Mouse (Mus musculus): ENCODE data around the gene Tmem132c.

The Tmem132c gene

DNA sequence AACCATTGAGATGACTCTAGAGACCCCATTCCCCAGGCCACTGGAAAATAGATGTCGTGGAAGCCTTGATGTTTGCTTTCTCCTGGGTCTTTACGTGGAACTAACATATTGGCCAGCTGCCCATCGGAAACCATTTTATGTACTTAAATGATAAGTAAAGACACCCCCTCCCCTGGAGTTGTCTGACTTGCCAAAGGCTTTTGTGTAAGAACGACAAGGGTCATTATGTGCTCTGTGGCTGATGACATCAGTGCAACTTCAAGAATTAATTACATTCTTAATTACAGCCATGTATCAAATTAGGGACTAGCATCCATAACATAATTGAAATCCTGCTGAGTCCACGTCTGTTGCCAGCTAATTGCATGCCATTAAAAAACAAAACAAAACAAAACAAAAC lies 45.3 kb downstream of the Tmem132c start:
- DNase-seq: no peak

DNA sequence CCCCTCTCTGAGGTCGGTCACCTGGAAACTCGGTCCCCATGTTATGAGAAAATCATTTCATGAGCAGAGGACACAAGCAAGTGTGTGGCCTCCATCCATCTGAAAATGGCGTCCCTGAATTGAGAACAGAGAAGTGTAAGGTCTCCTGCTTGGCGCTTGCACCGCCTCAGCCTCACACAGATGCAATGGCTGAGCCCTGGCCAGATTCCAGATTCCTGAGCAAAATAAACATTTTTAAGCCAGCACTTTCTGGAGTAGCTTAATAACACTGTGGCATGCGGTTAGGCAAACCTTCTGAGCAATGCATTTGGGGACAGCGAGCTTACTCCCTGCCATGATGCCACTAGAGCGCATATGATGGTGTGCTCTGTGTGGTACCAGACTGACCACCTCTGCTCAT lies 48.1 kb downstream of the Tmem132c start:
- DNase-seq: no peak

DNA sequence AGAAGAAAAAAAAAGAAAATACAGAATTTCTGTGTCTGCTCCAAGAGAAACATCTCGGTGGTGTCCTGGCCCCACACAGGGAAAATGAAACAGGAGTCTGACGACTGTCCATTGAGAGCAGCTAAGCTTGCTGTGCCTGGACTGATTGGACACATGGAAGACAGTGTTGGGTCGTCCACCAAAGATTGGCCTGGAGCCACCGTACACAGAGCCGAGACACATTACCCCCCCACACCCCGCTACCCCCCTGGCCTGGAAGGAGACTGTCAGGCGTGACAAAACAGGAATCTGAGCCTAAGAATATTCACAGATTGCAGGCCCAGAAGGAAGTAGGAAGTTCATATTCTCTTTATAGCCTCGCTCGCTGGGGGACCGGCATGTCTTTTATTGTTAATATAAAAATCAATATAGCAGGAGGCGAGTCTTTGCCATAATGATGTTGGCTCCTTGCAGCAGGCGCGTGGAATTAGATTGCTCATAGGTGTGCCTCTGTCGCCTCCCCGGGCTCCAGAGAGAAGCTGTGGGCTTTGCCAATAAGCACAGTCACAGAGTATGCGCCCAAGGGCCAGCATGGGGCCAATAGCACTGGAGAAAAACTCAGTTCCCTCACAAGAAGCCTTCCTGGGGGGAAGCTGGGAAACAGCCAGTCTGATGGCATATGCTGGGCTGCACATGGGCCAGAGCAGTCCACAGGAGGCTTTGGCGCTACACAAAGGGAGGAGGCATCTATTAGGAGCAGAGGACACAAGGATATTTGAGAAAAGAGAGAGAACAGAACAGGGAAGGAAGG lies 49.0 kb downstream of the Tmem132c start:
- no peak for DNase-seq

DNA sequence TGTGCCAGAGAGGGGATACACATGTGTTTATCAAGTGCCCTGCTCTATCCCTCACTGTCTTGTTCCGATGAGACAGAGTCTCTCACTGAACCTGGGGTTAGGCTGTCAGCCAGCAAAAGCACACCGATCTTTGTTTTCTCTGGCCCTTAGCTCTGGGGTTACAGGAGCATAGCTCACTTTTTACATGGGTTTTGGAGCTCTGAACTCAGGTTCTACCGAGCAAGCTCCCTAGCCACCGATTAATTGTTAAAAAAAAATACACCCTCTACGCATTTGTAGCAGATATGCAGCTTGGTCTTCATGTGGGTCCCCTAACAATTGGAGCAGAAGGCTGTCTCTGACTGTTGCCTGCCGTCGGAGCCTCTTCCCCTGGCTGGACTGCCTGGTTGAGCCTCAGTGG lies 50.0 kb downstream of the Tmem132c start:
- DNase-seq: no peak

DNA sequence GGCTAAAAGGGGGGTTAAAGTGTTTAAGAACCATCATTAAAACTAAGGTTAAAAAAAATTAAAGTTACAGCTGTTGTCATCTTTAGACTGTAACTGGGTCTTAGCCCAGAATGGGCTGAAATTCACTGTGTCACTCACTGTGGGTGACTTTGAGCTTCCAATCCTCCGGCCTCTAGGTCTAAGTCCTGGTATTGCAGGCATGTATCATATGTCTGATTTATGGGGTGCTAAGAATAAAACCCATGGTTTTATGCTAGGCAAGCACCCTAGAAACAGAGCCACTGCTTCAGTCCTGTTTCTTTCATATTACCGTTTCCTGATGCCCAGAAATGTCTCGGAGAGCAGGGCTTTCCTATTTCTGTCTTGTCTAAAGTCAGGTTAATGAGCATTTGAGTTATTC lies 52.1 kb downstream of the Tmem132c start:
- no peak for DNase-seq

DNA sequence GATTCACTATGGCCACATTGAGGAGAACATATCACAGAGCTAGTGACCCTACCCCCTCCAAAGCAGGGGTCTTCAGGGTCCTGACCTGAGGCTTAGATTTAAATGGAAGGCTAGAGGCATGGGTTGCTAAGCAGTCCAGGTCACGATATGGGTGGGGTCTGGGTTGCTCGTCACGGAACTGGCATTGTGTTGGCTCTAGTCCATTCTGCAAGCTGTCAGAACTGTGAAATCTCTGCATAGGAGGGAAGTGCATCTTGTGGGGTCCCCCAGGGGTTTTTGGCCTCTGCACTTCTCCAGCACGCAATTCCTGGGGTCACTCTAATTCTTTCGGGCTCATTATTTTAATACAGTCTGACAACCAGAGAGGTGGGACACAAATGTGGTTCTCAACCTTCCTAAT lies 55.9 kb downstream of the Tmem132c start:
- DNase-seq: no peak

DNA sequence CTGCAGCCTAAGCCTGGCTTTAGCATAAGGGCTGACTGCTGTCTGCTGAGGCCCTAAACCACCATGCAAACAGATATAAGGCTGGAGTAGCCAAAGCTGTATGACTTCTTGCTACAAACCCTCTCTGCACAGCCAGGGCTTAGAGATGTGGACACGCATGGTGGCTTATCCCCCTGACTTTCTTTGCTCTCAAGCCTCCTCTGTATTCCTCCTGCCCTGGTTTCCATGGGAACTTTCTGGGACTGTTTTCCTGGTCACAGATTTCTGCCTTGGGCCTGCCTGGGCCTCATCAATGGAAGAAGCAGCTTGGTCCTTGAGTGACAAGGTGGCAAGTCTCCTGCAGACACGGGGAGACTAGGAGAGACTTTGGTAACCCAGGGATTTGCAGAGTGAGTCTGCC lies 56.5 kb downstream of the Tmem132c start:
- no peak for DNase-seq

DNA sequence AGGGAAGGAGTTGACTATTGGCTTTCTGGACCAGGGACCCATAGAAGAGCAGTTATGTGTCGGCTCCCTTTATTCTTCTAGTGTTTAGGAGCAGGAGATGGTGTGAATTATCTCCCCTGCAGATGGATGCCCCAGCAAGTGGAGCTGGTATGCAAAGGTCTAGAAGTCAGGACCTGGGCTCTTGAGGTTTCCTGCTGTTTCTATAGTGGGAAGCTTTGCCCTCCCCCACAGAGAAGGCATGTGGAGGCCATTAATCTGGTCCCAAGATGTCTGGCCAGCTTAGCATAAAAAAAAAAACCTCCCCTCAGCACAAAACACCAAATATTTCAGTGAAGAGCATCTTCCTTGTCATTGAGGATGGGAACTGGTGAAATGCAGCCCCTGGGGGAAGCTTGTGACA lies 57.4 kb downstream of the Tmem132c start:
- no peak for DNase-seq

DNA sequence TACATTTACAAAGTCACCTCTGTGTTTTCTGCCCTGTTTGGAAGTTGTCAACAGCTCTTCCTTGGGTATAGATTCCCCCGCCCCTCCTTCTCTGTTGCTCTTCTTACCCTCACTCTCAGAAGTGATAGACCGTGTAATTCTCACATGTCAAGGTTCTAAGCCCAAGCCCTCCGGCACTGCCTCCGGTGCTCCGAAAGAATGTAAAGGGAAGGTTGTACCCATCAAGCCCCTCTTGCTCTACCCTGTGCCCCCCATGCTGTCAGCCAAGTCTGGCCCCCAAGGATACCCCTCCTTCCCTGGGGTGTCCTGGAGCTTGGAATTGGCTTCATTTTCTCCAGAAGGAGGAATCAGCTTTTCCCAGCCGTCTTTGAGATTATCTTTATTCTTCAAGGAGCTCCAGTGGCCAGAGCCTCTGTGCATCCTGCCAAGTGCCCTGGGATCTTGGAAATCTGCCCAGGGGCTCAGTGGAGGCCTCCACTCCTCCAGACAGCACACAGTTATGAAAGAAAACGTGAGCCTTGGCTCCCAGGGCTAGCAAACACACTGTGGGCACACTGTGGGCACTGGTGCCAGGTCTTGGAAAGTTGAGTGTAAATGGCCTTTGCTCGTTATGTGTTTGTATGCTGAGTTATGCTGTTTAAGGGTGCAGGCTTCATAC lies 59.1 kb downstream of the Tmem132c start:
- DNase-seq: no peak

DNA sequence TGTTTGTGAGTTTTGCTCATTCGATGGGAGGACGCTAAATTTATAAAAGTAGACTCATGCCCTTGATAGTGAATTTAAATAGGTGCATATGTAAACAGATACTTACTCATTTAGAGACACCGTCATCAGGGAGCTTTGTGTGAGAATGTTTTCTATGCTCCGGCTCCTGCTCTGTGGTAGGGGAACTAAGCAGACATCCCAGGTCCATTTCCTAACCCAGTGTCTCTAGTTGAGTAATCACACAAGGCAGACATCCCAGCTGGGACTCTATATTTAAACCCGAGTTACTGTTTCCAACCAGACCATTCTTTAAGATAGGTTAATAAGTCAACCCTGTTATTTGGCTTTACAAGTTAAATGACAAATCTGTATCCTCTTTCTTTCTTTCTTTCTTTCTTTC lies 63.7 kb downstream of the Tmem132c start:
- DNase-seq: no peak

DNA sequence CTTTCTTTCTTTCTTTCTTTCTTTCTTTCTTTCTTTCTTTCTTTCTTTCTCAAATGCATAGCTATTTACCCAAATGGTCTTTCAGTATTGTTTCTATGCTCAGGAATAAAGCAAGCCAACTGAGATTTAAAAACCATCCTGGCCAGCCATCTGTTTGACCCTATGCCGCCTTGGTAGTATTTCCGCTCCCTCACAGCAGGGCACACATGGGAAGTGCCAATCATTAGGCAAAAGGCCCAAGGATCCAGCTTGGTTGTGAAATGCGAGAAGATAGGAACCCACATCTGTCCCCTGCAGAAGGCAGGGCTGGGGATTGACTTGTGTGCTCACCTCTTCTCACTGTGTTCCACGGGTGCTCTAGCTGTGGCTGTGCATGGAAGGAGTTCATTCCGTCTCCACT lies 64.1 kb downstream of the Tmem132c start:
- no peak for DNase-seq

DNA sequence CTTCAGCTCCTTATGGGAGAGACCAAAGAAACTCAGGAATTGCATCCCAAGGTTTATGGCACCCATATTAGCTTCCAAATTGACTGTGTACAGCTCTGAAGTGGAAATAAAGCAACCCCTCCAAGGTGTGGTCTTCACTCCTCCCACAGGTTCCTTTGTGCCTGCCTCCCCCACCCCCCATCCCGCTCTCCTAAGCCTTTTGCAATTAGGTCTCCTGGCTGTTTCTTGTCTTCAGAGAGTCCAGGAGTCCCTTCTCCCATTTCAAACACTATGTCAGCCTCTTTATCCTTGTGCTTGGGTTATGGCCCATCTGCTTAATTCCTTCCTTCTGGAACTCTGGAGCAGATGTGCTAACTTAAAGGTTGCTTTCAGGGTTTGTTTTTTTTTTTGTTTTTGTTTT lies 65.1 kb downstream of the Tmem132c start:
- DNase-seq: no peak

DNA sequence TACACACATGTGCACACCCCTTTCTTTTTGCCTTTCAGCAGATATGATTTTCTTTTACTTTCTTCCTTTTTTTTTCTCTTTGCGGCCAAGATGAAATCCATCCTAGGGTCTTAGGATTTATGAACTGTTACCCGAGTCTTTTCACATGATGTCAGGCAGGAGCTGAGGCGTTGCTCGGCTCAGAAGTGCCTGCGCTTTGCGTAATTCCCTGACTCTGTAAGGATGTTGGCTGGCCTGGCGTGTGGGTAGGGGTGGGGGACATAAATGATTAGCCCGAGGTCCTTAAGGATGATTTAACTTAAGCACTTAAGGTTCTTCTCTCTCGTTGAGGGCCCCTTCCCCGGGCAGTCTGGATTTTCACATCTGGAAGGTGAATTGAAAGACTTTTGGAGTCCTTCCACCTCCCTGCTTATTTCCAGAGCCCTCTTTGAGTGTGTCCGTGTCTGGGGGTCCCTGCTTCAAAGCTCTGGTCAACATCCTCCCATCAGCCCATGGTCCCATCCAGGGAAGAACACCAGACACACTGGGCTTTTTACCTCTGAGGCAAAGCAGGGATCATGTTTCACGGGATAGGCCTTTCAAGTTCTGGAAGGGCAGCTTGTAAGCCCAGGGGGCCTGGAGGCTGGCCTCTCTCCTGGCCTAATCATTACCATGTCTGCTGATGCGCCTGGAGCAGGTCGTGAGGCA lies 68.9 kb downstream of the Tmem132c start:
- DNase-seq: no peak

DNA sequence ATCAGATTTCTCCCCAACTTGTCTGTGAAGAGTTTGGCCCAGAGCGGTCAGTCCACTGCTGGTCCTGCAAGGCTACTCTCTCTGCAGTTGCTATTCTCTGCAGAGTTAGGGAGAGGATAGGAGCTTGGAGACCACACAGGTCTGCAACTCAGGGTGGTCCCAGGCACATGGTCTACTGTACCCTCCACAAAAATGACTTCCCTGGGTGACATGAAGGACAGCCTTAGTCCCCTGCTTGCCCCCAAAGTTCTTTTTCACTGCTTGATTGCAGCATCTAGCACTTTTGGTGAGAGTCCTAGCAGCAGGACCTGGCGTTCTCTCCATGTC lies 69.4 kb downstream of the Tmem132c start:
- DNase-seq: no peak

DNA sequence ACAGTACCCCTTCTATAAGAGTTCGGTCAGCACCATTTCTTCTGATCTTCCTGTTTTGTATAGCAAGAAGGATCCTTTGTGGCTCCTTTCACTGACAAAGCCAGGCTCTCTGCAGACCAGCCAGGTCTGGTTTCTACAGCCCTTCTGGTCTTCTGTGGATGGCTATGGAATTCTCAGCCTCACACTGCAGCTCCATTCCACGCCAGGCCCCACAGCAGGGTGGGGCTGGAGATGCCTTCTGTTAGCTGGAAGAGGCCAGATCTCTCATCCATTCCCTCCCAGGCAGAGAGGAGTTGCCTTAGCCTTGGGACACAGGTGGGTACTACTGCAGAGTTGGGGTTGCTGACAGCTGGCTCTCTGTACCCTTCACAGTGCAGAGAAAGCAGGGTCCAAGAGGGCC lies 72.0 kb downstream of the Tmem132c start:
- no peak for DNase-seq

DNA sequence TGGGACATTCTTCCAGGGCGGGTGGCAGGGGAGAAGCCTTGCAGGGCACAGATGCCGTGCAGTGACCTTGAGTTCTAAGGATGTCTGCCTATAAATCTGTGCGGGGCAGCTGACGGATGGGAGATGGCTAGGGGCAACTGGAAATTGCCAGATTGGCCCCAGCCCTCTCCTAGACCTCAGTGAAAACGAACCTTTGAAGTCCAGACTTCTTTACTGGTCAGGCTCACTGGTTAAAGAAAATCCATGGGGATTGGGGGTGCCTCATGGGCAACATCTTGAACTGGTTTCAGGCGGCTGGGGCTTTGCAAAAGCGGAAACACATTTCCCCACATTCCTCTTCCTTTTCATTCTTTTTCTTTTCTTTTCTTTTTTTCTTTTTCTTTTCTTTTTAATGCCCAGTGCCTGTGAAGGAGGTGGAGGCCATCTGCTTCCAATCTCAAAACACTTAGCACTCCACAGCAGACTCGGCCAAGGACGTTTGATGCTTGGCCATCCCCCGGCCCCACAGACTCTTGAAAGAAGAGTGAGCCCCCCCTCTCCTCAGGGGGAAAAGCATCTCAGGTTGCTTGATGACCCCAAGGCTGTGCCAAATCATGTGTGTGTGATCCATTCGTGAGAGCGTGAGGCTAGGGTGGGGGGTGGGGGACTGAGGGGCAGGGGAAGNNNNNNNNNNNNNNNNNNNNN lies 77.6 kb downstream of the Tmem132c start:
- DNase-seq: no peak

DNA sequence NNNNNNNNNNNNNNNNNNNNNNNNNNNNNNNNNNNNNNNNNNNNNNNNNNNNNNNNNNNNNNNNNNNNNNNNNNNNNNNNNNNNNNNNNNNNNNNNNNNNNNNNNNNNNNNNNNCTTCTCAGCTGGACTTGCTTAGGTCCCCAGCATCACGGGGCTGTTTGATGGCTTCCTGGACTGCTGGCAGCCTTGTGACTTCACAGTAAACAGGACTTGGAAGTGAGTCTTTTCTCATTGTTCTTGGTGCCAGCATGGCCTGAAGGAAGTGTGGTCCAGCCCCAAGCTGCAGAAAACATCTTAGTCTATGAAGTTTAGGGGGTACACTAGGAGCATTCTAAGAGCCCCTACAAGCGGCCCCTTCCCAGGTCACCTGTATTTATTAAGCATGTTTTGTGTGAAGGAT lies 83.0 kb downstream of the Tmem132c start:
- DNase-seq: no peak

DNA sequence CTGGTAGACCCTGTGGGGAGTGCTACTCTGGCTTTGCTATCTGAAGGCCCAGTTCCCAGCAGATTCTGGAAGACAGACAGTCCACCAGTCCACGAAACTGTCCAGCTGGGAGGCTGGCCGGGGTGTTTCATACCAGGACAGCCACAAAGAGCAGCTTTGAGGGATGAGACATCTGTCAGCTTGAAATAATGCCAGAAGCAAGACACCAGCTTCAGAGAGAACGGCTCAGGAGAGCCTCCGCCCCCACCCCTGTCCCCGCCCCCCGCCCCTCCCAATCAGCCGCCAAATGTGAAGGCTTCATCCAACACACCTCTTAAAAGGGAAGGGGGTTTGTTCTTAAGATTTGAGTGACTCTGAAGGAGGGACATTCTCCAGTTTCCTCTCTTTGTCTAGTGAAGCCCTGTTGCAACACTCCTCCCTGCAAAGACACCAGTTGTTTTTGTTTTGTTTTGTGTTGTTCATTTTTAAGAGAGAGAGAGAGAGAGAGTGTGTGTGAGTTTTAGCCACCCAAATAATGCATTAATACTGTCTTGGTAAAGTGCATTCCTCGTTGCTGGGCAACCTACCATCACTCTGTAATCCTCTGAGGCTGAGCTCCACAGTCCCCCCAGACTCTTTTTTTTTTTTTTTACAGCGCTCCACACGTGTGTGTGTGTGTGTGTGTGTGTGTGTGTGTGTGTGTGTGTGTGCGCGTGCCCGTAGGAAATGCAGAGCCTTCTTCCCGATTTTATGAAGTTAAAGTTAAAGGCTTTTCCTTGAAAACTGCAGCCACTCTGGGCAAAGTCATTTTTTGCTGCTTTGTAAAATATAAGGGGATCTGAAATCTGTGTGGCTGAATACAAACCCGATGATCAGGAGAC lies 94.7 kb downstream of the Tmem132c start:
- no peak for DNase-seq

DNA sequence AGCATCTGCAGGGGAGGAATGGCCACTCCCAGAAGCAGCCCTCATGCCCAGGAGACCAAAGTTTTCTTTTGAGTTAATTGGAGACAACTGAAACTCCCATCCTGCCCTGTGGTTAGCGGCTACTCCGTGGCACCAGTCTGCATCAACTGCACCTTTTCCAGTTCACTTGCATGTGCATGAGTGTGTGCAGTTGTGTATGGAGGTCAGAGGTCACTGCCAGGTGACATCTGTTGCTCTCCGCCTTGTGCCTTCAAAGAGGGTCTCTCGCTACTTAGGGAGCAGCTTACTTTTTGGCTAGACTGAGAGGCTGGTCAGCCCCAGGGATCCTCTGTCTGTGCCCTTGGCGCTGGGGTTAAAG lies 95.3 kb downstream of the Tmem132c start:
- no peak for DNase-seq

DNA sequence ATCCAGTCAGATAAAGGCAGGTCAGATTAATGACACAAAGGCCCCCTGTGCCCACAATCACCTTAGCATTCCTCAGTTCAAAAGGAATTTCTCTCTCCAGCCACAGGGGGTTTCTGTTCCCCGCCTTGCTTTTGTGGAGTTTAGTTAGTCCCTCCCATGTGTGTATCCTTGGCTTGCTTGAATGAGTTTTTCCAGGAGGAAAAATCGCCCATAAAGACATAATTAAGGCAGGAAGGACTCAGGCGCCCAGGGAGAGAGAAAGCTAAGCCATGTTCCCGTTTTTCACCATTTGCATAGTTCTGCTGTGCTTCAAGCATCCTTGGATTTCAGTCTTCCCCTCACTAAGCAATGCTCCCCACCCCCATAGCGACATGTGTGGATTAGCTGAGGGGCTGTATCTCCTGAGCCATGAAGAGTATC lies 97.4 kb downstream of the Tmem132c start:
- DNase-seq: no peak

DNA sequence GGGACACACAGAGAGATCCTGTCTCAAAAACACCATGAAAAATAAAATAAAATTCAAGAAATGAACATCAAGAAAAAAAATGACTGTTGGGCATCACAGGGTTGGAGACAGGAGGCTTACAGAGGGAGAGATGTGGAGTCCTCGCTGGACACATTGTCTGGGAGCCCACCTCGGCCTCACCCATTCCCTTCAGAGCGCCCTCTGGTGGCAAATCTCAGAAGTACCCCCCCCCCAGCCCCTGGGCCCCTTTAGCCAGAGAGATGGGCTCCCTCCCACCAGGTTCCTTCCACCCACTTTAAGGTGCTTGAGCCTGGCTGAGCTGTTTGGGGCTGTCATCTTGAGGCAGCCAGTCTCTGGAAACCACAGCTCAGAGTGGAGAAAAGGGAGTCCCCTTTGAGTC lies 99.5 kb downstream of the Tmem132c start:
- peak; percentile 16 for DNase-seq

DNA sequence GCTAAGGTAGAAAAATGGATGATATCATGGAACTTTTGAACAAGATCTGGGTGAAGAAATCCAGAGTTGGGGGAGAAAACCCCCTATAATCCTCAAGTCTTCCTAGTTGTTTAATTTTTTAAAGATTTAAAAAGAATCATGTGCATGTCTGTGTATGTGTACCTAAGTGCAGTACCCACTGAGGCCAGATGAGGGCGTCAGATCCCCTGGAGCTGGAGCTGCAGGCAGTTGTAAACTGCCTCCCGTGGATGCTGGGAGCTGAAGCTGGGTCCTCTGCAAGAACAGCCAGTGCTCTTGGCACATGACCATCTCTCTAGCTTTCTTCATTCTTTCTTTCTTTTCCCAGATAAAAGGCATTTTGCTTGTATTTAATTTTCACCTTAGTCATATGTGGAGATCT lies 103.1 kb downstream of the Tmem132c start:
- DNase-seq: no peak

DNA sequence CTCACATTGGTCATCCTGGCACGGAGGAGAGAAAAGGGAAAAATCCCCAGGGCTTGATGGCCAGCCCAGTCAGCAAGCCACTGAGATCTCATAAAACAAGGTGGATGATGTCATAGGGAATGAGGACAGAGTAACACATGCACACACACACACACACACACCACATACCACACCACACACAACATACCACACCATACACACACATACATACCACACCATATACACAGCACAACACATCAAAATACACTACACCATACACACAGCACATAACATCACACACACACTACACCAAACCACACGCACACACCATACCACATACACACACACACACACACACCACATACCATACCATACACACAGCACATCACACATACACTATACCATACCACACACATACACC lies 104.8 kb downstream of the Tmem132c start:
- DNase-seq: no peak
